Mouse (Mus musculus): ENCODE measurements around the gene Efhb.

Efhb gene

DNA sequence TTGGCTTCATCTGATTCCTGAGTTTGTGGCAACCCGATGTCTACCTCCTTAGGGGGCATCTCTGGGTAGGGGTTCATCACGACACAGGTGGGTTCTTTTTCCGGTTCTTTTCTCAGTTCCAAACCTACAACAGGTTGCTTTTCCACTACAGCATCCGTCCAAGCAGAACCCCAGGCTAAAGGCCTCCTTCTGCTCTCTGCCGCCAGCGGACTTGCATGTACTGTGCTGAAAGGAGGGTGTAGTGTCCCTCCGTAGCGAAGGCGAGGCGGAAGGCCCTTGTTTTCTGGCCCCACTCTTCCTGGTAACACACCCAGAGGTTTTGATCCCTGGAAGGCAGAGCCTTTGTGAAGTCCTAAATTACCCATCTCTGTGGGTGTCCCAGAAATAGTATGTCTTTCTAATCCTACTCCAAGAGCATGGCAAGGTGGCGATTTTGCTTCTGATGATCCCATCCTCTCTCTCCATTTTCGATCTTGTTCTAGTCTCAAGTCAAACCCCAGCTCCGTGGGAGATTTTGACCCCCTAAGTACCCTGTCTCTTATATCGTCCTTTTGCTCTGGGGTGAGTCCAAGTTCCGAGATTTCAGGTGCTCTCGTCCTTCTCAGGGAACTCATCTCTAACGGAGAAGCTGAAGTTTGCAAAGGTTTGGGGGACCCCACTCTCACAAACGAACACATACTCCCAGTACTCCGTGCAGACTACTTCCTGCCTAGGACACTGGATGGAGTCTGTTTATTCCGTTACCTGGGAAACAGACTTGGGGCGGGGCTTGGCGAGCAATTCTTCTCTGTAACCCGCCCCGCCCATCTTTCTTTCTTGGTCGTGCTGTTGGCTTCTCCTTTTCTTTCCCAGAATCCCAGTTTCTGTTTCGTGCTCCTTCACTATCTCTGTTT is at the start of gene Efhb:
Gene Efhb, minus strand, starts transcription at position 719 of the 893 bp plus-strand sequence.
- DNase-seq (ENCODE audit: low spot score in 2 of 2), result peak; percentile 28 to 42

DNA sequence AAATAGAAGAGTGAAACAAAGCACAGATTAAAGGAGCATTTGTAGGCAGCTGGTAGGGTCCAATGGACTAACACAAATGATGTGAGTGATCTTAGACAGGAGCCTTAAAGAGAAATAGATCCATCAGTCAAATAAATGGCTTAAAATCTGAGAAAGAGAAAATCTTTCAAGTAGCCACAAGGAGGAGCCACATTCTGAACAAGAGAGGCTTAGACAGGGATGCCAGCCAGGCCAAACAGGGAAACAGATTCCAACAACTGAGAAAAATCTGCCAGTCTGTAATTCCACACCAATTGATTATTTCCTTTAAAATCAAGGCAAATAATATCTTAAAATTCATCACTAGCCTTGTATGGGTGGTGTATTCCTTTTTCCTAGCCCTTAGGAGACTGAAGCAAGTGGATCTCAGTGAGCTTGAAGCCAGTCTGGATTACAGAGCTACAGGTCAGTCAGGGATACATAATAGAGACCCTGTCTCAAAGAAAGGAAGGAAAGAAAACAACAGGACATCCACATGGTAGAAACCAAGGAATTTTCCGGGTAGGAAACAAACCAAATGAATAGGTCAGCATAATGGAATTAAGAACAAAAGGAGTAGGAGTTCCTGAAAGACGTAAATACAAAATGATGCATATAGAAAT is 49.3 kb upstream of the Efhb start:
- no peak for DNase-seq (ENCODE audit: low spot score in 2 of 2)

DNA sequence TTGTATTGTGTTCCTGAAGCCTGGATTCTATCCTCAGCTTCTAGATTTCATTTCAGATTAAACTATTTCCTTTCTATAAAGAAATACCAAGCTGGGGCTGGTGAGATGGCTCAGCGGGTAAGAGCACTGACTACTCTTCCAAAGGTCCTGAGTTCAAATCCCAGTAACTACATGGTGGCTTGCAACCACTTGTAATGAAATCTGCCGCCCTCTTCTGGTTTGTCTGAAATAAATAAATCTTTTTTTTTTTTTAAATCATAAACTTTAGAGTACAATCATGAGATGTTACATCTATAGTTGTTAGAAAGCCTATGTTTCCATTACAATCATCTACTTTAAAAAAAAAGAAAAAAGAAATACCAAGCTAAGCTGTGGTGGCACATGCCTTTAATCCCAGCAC is 39.8 kb upstream of the Efhb start:
- no peak for DNase-seq (ENCODE audit: low spot score in 2 of 2)

GRCm38 (mm10) chr17:53489007-53489378 is 25.9 kb upstream of the Efhb start:
- DNase-seq (ENCODE audit: low spot score in 2 of 2), result no peak

DNA sequence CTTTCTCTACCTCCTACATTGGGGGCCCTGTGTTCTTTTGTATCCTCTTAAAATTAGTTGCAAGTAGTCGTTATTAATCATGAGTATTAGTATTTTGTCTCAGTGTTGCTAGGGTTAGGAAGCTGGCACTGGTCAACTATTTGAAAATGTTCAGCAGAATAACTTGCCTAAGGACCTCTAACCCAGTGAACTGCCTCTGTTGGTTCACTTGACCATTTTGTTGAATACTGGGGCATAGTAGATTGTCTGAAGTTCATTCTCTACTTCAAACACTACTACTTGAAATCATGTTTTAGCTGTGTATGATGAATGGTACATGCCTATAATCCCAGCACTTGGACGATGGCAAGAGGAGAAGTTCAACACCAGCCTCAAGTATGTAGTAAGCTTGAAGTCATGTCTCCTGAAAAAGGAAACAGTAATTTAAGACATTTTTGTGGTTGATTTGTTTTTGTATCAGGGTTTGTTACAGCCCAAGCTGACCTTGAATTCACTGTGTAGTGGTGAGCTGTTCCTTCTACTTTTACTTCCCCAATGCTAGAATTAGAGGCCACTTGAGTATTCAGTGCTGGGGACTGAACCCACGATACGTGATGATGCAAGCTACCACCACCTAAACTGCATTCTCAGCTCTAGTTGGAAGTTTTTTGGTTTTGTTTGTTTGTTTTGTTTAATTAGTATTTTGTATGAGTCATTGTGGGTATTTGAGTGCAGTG is 25.3 kb upstream of the Efhb start:
- DNase-seq (ENCODE audit: low spot score in 2 of 2), result no peak

GRCm38 (mm10) chr17:53480433-53480832 is 17.3 kb upstream of the Efhb start:
- DNase-seq (ENCODE audit: low spot score in 2 of 2), result no peak

GRCm38 (mm10) chr17:53479604-53480041 is 16.5 kb upstream of the Efhb start:
- DNase-seq (ENCODE audit: low spot score in 2 of 2), result peak; percentile 38 to 52

DNA sequence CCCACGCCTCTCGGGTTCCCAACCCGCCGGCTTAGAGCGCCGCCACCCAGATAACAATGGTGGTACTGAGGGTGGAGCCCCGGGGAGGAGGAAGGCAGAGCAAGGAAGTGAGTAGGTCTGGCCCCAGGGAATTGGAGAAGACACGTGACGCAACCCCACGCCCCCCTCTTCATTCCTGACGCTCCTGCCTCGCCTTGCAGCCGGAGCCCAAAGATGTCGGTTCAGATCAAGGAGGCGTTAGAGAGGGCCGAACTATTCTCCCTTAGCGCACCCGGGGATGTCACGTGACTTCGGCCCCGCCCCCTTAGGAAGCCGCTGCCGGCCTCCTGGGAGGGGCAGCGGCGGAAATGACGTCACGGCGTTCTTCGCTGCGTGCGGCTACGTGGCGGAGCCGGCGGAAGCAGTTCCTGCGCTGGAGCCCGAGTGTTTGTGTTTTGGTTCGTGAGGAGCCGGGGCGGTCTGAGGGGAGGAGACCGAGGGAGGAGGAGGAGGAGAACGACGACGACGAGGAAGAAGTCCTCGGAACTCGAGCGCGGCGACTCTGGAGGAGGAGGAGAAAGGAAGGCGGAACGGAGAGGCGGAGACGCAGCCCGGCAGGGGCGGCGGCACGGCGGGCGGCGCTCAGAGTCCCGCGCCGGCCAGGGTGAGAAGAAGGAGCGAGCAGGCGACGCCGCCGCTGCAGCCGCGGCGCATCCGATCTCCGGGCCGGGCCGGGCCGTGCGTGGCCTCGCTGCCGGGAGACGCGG is 15.9 kb upstream of the Efhb start, which contains the start of gene Rab5a:
Gene Rab5a, plus strand, starts transcription at position 377 of the 746 bp plus-strand sequence.
- DNase-seq (ENCODE audit: low spot score in 2 of 2), result peak; percentile 98 to 99

GRCm38 (mm10) chr17:53478066-53478857 is 15.1 kb upstream of the Efhb start:
- no peak for DNase-seq (ENCODE audit: low spot score in 2 of 2)

DNA sequence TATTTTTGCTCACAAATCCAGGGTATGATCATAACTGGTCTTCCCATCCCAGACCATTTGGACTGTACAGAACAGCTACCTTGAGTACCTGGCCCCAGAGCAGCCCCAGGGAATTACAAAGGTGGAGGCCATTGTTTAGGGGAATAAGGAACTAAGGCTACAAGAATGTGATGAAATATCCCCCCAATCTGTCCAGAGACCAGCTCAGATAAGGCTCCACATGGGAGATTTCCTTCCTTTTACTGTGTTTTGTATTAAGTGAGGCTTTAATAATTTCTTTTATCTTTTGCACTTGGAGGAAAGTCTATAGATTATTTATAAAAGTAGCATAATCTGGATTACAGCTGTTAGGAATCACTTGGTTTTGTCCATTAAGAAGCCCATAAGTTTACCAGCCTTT is 5.6 kb upstream of the Efhb start:
- no peak for DNase-seq (ENCODE audit: low spot score in 2 of 2)

DNA sequence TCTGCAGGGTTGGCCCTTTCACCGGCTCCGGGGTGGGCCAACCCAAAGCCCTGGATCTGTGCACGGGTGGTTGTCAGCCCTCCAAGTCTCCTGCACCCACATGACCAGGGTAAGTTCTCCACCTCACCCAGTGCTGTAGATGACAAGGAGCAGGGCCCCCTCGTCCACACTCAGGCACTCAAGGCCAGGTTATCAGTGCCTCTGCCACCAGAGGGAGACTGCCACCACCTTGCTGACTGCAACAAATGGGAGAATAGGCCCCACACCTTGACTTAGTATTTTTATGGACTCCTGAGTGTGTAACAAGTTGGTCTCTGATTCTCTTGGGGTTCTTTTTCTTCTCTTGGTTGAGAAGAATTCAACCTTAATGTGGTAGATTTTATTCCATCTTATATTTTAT is 2.4 kb upstream of the Efhb start:
- DNase-seq (ENCODE audit: low spot score in 2 of 2), result no peak

GRCm38 (mm10) chr17:53463496-53463840 is 347 bp upstream of the Efhb start:
- DNase-seq (ENCODE audit: low spot score in 2 of 2), result no peak

- DNase-seq (ENCODE audit: low spot score in 2 of 2), result no peak
These were observed 6.4 kb downstream of the Efhb start for GRCm38 (mm10) chr17:53456742-53457141.

GRCm38 (mm10) chr17:53456152-53456551 is 7.0 kb downstream of the Efhb start:
- no peak for DNase-seq (ENCODE audit: low spot score in 2 of 2)

GRCm38 (mm10) chr17:53402689-53403306 is 60.3 kb downstream of the Efhb start:
- DNase-seq (ENCODE audit: low spot score in 2 of 2), result peak; percentile 13 to 45

- DNase-seq (ENCODE audit: low spot score in 2 of 2), result no peak
These were observed 69.9 kb downstream of the Efhb start for GRCm38 (mm10) chr17:53393201-53393600.

GRCm38 (mm10) chr17:53389507-53389906 is 73.6 kb downstream of the Efhb start:
- DNase-seq (ENCODE audit: low spot score in 2 of 2), result peak in 1 of 2 experiments; percentile 29

DNA sequence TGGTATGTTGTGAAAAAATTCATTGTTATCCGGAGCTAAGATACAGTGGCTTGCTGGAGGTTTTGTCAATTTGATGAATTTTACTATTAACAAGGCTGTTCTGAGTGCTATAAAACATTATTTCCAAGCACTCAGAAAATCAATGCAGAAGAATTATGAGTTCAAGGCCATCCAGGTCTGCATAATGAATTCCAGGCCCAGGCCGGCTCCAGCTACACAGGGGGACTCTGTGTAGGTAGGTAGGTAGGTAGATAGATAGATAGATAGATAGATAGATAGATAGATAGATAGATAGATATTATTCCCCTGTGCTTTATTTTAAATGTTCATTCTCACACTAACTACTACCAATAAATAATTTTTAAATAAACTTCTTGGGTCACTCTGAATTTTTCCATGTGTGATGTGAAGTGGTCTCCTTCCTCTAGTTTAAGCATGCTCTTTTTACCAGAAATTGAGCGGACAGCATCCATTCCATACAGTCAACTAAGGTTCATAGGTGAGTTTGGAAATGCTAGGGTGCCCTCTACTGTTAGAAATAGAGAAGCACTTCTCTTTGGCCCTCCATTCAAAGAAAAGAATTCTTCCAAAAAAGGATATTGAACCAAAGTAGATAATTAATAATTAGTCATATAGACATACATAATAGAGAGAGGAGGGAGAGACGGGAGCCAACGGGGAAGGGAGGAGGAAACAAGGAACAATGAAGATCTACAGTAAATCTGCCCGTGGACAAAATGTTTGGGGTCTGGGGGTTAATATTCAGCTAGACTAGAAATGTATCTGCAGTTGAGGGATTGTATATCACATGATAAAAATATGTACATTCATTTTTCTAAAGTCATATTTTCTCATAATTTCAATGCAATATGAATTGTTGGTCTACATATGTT is 75.3 kb downstream of the Efhb start:
- DNase-seq (ENCODE audit: low spot score in 2 of 2), result no peak

GRCm38 (mm10) chr17:53386863-53387262 is 76.3 kb downstream of the Efhb start:
- no peak for DNase-seq (ENCODE audit: low spot score in 2 of 2)

Measured in frontal cortex, postnatal 14 days (tissue).